Mouse (Mus musculus): Measurements from ENCODE around the gene Zfp60.
"Not testable (repeated sequence)": the region's sequence is repeated elsewhere in the genome, so short reads cannot be mapped to it uniquely, and the experiment has no call there.

Zfp60 gene

GRCm38 (mm10) chr7:27731281-27731883, at the start of gene Zfp60:
TSS of gene Zfp60 (plus strand) at chr7:27731389.
- peak; percentile 85 for DNase-seq

- no peak for DNase-seq
These were observed 48.0 kb upstream of the Zfp60 start for GRCm38 (mm10) chr7:27683218-27683617.

GRCm38 (mm10) chr7:27685220-27685619, 46.0 kb upstream of the Zfp60 start:
- no peak for DNase-seq

GRCm38 (mm10) chr7:27685681-27686080, 45.5 kb upstream of the Zfp60 start:
- DNase-seq, result no peak

GRCm38 (mm10) chr7:27687043-27687442, 44.1 kb upstream of the Zfp60 start:
- DNase-seq, result no peak

GRCm38 (mm10) chr7:27687836-27688235, 43.4 kb upstream of the Zfp60 start:
- DNase-seq, result no peak

GRCm38 (mm10) chr7:27688246-27688788, 42.9 kb upstream of the Zfp60 start:
- DNase-seq, result no peak

GRCm38 (mm10) chr7:27688815-27689612, 42.2 kb upstream of the Zfp60 start, which contains the start of gene Zfp607b:
TSS of gene Zfp607b (plus strand) at chr7:27689340.
- DNase-seq, result peak; percentile 96

- DNase-seq, result peak; percentile 42
These were observed 40.1 kb upstream of the Zfp60 start for GRCm38 (mm10) chr7:27691076-27691475.

- DNase-seq, result no peak
These were observed 34.5 kb upstream of the Zfp60 start for GRCm38 (mm10) chr7:27696711-27697110.

GRCm38 (mm10) chr7:27710402-27710801, 20.8 kb upstream of the Zfp60 start:
- DNase-seq, result no peak

GRCm38 (mm10) chr7:27721951-27722350, 9.2 kb upstream of the Zfp60 start:
- no peak for DNase-seq

GRCm38 (mm10) chr7:27725566-27726538, 5.3 kb upstream of the Zfp60 start:
- DNase-seq, result peak; percentile 46

GRCm38 (mm10) chr7:27727471-27727870, 3.7 kb upstream of the Zfp60 start:
- DNase-seq, result no peak

GRCm38 (mm10) chr7:27731946-27732345, 757 bp downstream of the Zfp60 start:
- no peak for DNase-seq

GRCm38 (mm10) chr7:27732508-27732907, 1.3 kb downstream of the Zfp60 start:
- DNase-seq, result no peak

- DNase-seq, result no peak
These were observed 4.3 kb downstream of the Zfp60 start for GRCm38 (mm10) chr7:27735457-27735856.

- no peak for DNase-seq
These were observed 25.3 kb downstream of the Zfp60 start for GRCm38 (mm10) chr7:27756351-27757047.

GRCm38 (mm10) chr7:27757048-27757375, 25.8 kb downstream of the Zfp60 start:
- DNase-seq, result no peak

- DNase-seq, result no peak
These were observed 34.1 kb downstream of the Zfp60 start for GRCm38 (mm10) chr7:27765176-27765886.

- no peak for DNase-seq
These were observed 58.1 kb downstream of the Zfp60 start for GRCm38 (mm10) chr7:27789306-27789705.

- not testable (repeated sequence) for DNase-seq
These were observed 62.7 kb downstream of the Zfp60 start for GRCm38 (mm10) chr7:27793865-27794264.
